Mouse (Mus musculus): ENCODE data around the gene Slc5a3.

Gene Slc5a3

DNA sequence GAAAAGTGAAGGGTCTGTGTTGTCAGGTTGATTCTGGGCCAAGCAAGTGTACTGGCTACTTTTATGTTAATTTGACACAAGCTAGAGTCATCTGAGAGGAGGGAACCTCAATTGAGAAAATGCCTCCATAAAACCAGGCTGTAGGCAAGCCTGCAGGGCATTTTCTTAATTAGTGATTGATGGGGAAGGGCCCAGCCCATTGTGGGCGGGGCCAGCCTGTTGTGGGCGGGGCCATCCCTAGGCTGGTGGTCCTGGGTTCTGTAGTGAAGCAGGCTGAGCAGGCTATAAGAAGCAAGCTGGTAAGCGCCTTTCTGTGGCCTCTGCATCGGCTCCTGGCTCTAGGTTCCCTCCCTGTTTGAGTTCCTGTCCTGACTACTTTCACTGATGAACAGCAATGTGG lies 69.1 kb downstream of the Slc5a3 start:
- no peak for DNase-seq

DNA sequence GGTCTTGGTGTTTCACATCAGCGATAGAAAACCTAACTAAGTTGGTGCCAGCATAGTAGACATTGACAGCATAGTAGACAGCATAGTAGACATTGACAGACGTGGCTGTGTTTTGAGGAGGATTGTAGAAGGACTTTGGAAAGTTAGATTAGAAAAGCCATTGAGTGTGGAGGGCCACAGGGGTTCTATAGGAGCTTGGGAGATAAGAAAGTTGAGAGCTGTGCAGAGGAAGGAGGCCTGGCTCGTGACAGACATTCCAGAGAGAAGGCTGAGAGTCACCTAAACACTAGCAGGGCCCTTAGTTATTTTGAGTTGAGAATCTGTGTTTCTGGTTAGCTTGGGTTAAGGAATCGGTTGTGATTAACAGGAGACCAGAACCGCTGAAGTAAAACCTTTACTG lies 69.5 kb downstream of the Slc5a3 start:
- DNase-seq = no peak

DNA sequence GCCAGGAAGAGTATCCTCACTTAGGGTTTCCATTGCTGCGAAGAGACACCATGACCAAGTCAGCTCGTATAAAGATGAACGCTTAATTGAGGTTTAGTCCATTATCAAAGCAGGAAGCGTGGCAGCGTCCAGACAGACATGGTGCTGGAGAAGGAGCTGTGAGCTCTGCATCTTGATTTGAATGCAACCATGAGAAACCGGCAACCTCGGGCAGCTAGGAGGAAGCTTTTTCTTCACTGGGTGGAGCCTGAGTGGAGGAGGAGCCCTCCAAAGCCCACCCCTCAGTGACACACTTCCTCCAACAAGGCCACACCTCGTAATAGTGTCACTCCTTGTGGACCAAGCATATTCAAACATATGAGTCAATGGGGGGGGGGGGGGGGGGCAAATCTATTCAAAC lies 71.7 kb downstream of the Slc5a3 start:
- DNase-seq = no peak

DNA sequence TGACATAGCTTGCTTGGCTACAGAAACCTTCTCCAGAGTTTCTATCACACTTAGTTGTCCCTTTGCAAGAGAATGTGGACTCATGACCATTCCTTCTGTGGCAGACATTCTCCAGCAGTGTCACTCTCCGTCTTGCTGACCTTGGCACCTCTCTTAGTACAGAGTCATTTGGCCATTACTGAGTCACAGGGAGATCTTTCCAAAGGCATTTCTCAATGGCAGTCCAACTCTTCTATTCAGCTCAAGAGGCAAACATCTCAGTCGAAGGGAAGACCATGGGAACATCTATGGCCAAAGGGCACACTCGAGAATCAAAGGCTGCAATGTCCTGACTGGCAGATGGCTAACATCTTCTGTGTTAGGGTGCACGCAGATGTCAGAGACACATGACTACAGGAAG lies 74.4 kb downstream of the Slc5a3 start:
- DNase-seq = no peak

DNA sequence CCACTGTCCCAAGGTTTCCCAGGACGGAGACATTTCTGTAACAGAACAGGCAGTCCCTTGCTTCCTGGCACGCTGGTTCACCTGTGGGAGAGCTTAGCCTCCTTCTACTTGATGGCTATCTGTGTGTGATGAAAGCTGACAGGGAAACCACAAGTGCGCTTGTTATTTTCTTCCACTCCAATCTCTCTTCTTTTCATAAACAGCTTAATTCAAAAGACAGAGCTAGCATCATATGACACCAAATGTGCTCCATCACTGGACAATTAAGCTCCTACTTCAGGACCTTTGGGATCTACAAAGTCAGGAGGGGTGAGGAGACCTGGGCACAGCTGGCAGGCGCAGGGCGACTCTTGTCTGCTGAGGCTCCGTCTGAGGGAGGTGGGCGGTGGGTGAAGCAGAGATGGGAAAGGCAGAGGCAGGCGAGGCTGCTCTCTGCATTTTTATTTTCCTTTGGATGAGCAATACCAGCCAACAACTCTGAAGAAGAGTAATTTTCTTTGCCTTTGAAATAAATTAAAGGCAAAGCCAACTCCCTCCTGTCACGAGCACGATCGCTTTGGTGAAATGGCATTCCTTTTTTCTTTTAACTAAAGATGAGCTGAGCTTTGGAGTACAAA lies 76.1 kb downstream of the Slc5a3 start:
- DNase-seq = peak; percentile 58

DNA sequence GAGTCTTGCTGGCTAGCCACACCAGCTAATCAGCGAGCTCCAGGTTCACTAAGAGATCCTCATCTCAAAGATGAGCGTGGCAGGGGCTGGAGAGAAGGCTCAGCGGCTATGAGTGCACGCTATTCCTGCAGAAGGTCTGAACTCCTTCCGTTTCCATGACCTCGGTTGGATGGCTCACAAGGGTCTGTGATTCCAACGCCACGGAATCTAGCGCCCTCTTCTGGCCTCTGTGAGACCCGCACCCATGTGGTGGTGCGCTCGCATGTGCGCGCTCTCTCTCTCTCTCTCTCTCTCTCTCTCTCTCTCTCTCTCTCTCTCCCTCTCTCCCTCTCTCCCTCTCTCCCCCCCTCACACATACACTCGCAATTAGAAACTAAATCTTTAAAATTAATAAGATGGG lies 78.2 kb downstream of the Slc5a3 start:
- no peak for DNase-seq
